Mouse (Mus musculus) frontal cortex, postnatal 25 days (tissue): ENCODE measurements at regions not wholly inside any gene's neighbourhood (a gene's known extent, or its start where the extent isn't known, plus 50 kb on each side); places are given as distances from the start of the nearest gene placed in this dataset.

Experiments
- DNase-seq, 2 experiments: peaks; one replicate each; pipeline ENCODE4 v3.0.0; 2022; ENCODE audit warnings: low spot score in 2 of 2

- no peak for DNase-seq
Observed at GRCm38 (mm10) chr9:79111326-79111725, 496.0 kb downstream of the Cd109 start.

- DNase-seq: no peak
Observed at GRCm38 (mm10) chr9:79140970-79141369, 525.6 kb downstream of the Cd109 start.

- no peak for DNase-seq
Observed at GRCm38 (mm10) chr9:79146004-79146403, 530.7 kb downstream of the Cd109 start.

GRCm38 (mm10) chr9:79165596-79165995 is 550.2 kb downstream of the Cd109 start:
- DNase-seq: no peak

- DNase-seq: no peak
Observed at GRCm38 (mm10) chr9:79173036-79173435, 545.6 kb downstream of the Col12a1 start.

- no peak for DNase-seq
Observed at GRCm38 (mm10) chr9:79179954-79180353, 538.7 kb downstream of the Col12a1 start.

- no peak for DNase-seq
Observed at GRCm38 (mm10) chr9:79195420-79195819, 523.2 kb downstream of the Col12a1 start.

- DNase-seq: no peak
Observed at GRCm38 (mm10) chr9:79201755-79202154, 516.9 kb downstream of the Col12a1 start.

- no peak for DNase-seq
Observed at GRCm38 (mm10) chr9:79213364-79213763, 505.3 kb downstream of the Col12a1 start.

GRCm38 (mm10) chr9:79215986-79216385 is 502.6 kb downstream of the Col12a1 start:
- DNase-seq: no peak

- no peak for DNase-seq
Observed at GRCm38 (mm10) chr9:79216432-79216831, 502.2 kb downstream of the Col12a1 start.

GRCm38 (mm10) chr9:79233081-79233480 is 485.6 kb downstream of the Col12a1 start:
- DNase-seq: no peak

- DNase-seq: no peak
Observed at GRCm38 (mm10) chr9:79233751-79234150, 484.9 kb downstream of the Col12a1 start.

- no peak for DNase-seq
Observed at GRCm38 (mm10) chr9:79269646-79270213, 448.9 kb downstream of the Col12a1 start.

- DNase-seq: no peak
Observed at GRCm38 (mm10) chr9:79270256-79270655, 448.4 kb downstream of the Col12a1 start.

- no peak for DNase-seq
Observed at GRCm38 (mm10) chr9:79287849-79288248, 430.8 kb downstream of the Col12a1 start.

- DNase-seq: no peak
Observed at GRCm38 (mm10) chr9:79295306-79295705, 423.3 kb downstream of the Col12a1 start.

GRCm38 (mm10) chr9:79301580-79301979 is 417.1 kb downstream of the Col12a1 start:
- no peak for DNase-seq

- DNase-seq: no peak
Observed at GRCm38 (mm10) chr9:79310591-79310990, 408.0 kb downstream of the Col12a1 start.

- DNase-seq: no peak
Observed at GRCm38 (mm10) chr9:79317411-79317810, 401.2 kb downstream of the Col12a1 start.

GRCm38 (mm10) chr9:79346371-79347096 is 372.1 kb downstream of the Col12a1 start:
- DNase-seq: no peak

GRCm38 (mm10) chr9:79392020-79392419 is 326.6 kb downstream of the Col12a1 start:
- DNase-seq: no peak

- DNase-seq: no peak
Observed at GRCm38 (mm10) chr9:79414989-79415388, 303.6 kb downstream of the Col12a1 start.

- DNase-seq: no peak
Observed at GRCm38 (mm10) chr9:79430417-79430816, 288.2 kb downstream of the Col12a1 start.
